Mouse (Mus musculus) myocyte (in vitro differentiated cells): ENCODE results near the gene Mrps27.

Source experiments
- E2F4 ChIP-seq: IDR thresholded peaks from one replicate; pipeline ENCODE4 v1.6.1; 2011; ENCODE audit warnings: mild to moderate bottlenecking, control low read depth, moderate library complexity; ENCODE audit not compliant: insufficient read depth
- MAX ChIP-seq: IDR thresholded peaks from one replicate; pipeline ENCODE4 v1.6.1; 2011; ENCODE audit warnings: low read depth, mild to moderate bottlenecking, control low read depth
- MYOD1 ChIP-seq, 3 experiments: IDR thresholded peaks; one replicate each; pipeline ENCODE4 v1.6.1; 2011; ENCODE audit warnings: control low read depth in 2 of 3, low read depth in 2 of 3, mild to moderate bottlenecking in 2 of 3, moderate library complexity in 1 of 3; ENCODE audit not compliant: insufficient read length in 2 of 3, control insufficient read depth in 1 of 3
- MYOG ChIP-seq, 3 experiments: IDR thresholded peaks; one replicate each; pipeline ENCODE4 v1.6.1; 2011; ENCODE audit warnings: control low read depth in 2 of 3, low read depth in 2 of 3, mild to moderate bottlenecking in 2 of 3; ENCODE audit not compliant: insufficient read length in 2 of 3, control insufficient read depth in 1 of 3, insufficient read depth in 1 of 3
- POLR2A ChIP-seq: IDR thresholded peaks from one replicate; pipeline ENCODE4 v1.6.1; 2011; ENCODE audit warnings: low read depth, mild to moderate bottlenecking, control low read depth, moderate library complexity; ENCODE audit not compliant: insufficient read length
- POLR2AphosphoS2 ChIP-seq: IDR thresholded peaks from one replicate; pipeline ENCODE4 v1.6.1; 2011; ENCODE audit warnings: low read depth, control low read depth; ENCODE audit not compliant: insufficient read length
- REST ChIP-seq: IDR thresholded peaks from one replicate; pipeline ENCODE4 v1.6.1; 2011; ENCODE audit warnings: mild to moderate bottlenecking, control low read depth, moderate library complexity; ENCODE audit not compliant: insufficient read depth, insufficient read length
- USF1 ChIP-seq: IDR thresholded peaks from one replicate; pipeline ENCODE4 v1.6.1; 2011; ENCODE audit warnings: low read depth, mild to moderate bottlenecking, control low read depth, moderate library complexity

- TF ChIP-seq POLR2A (no peak), MYOG (IDR thresholded peaks at IDR 0.05; ENCODE audit: control insufficient read depth in 1 of 3, insufficient read depth in 1 of 3, insufficient read length in 2 of 3, low read depth in 2 of 3) (peak in 2 of 3 experiments; percentile 86 to 98), POLR2AphosphoS2 (no peak), E2F4 (no peak), MYOD1 (IDR thresholded peaks at IDR 0.05; ENCODE audit: control insufficient read depth in 1 of 3, insufficient read length in 2 of 3, low read depth in 2 of 3) (peak; percentile 91 to 96 (median 93)), USF1 (no peak), MAX (no peak), REST (no peak)
These were observed 40.2 kb upstream of the Mrps27 start for GRCm38 (mm10) chr13:99304365-99304764.
